Mouse (Mus musculus): Measurements from ENCODE around the gene Lpin3. TPM values are rescaled to one million over a fixed set of nuclear protein-coding genes. Genes with fewer than 3 reads are reported as not detected.

The Lpin3 gene
- polyA plus RNA-seq, 1 experiment from 2014 or later: 1.0 TPM

GRCm38 (mm10) chr2:160872395-160872794 is 8.1 kb upstream of the Lpin3 start:
- Histone ChIP-seq H3K4me1 (peaks cover 16% of the 10 kb centered on the region), H3K27ac (peak overlapping the region; percentile 93), H3K27me3 (ENCODE audit: poor library complexity, severe bottlenecking) (no peaks in the 10 kb centered on the region), H3K36me3 (replicated peaks) (no peaks in the 10 kb centered on the region), H3K9me3 (peaks cover 3% of the 10 kb centered on the region; the same call in 1 of the 2 replicates), H3K4me3 (peak overlapping the region; percentile 91)
- under 1% methylated on average over 45 of the region's 47 CpGs for WGBS
- DNase-seq (ENCODE audit: extremely low spot score, low spot score): peak; percentile 69

- 1% methylated on average over 46 of the region's 48 CpGs for WGBS
- peak within 1 kb of the TSS; percentile 93 for H3K27ac ChIP-seq
- H3K27me3 ChIP-seq (ENCODE audit: poor library complexity, severe bottlenecking): no peaks in the 10 kb centered on the region
- peak within 1 kb of the TSS; percentile 91 for H3K4me3 ChIP-seq
- DNase-seq (ENCODE audit: extremely low spot score, low spot score): peak; percentile 97
- no peaks in the 10 kb centered on the region for H3K36me3 ChIP-seq (replicated peaks)
- peaks cover 3% of the 10 kb centered on the region; the same call in 1 of the 2 replicates for H3K9me3 ChIP-seq
- H3K4me1 ChIP-seq: peaks cover 16% of the 10 kb centered on the region
Measured at GRCm38 (mm10) chr2:160872890-160873382, 7.5 kb upstream of the Lpin3 start, which contains the start of gene Zhx3. Gene Zhx3, minus strand, starts transcription at chr2:160872998.

- Histone ChIP-seq H3K36me3 (replicated peaks) (no peaks in the 10 kb centered on the region), H3K9me3 (peaks cover 3% of the 10 kb centered on the region; the same call in 1 of the 2 replicates)
- 82% methylated on average over 5 of the region's 5 CpGs for WGBS
Measured at GRCm38 (mm10) chr2:160874231-160874877, 6.1 kb upstream of the Lpin3 start.

GRCm38 (mm10) chr2:160876115-160876514 is 4.4 kb upstream of the Lpin3 start:
- WGBS: 79% methylated on average over 4 of the region's 4 CpGs

More at GRCm38 (mm10) chr2:160874231-160874877, 6.1 kb upstream of the Lpin3 start:
- no peak for DNase-seq (ENCODE audit: extremely low spot score, low spot score)
- Histone ChIP-seq H3K27ac (no peak overlapping the region), H3K27me3 (ENCODE audit: poor library complexity, severe bottlenecking) (no peaks in the 10 kb centered on the region), H3K4me3 (no peak overlapping the region), H3K4me1 (peaks cover 16% of the 10 kb centered on the region)

GRCm38 (mm10) chr2:160881462-160882101 is 1.1 kb downstream of the Lpin3 start:
- H3K9me3 ChIP-seq: no peaks in the 10 kb centered on the region; the same call in 1 of the 2 replicates
- no peaks in the 10 kb centered on the region for H3K36me3 ChIP-seq (replicated peaks)
- H3K4me1 ChIP-seq: no peaks in the 10 kb centered on the region
- WGBS: 59% methylated on average over 6 of the region's 6 CpGs
- no peak overlapping the region for H3K4me3 ChIP-seq
- no peaks in the 10 kb centered on the region for H3K27me3 ChIP-seq (ENCODE audit: poor library complexity, severe bottlenecking)
- no peak for DNase-seq (ENCODE audit: extremely low spot score, low spot score)
- H3K27ac ChIP-seq: no peak overlapping the region

More at GRCm38 (mm10) chr2:160876115-160876514, 4.4 kb upstream of the Lpin3 start:
- Histone ChIP-seq H3K4me1 (peaks cover 16% of the 10 kb centered on the region), H3K4me3 (no peak overlapping the region), H3K36me3 (replicated peaks) (no peaks in the 10 kb centered on the region), H3K27me3 (ENCODE audit: poor library complexity, severe bottlenecking) (no peaks in the 10 kb centered on the region), H3K27ac (no peak overlapping the region), H3K9me3 (peaks cover 3% of the 10 kb centered on the region; the same call in 1 of the 2 replicates)
- no peak for DNase-seq (ENCODE audit: extremely low spot score, low spot score)

GRCm38 (mm10) chr2:160882436-160882835 is 2.0 kb downstream of the Lpin3 start:
- Histone ChIP-seq H3K4me1 (peaks cover 4% of the 10 kb centered on the region), H3K4me3 (no peak overlapping the region), H3K27me3 (ENCODE audit: poor library complexity, severe bottlenecking) (peaks cover under 1% of the 10 kb centered on the region; the same call in 1 of the 2 replicates), H3K9me3 (no peaks in the 10 kb centered on the region; the same call in 1 of the 2 replicates), H3K36me3 (replicated peaks) (no peaks in the 10 kb centered on the region), H3K27ac (no peak overlapping the region)
- DNase-seq (ENCODE audit: extremely low spot score, low spot score): no peak
- 80% methylated on average over 5 of the region's 5 CpGs for WGBS

- Histone ChIP-seq H3K4me3 (no peak overlapping the region), H3K27ac (no peak overlapping the region), H3K9me3 (no peaks in the 10 kb centered on the region), H3K4me1 (peaks cover 17% of the 10 kb centered on the region), H3K27me3 (ENCODE audit: poor library complexity, severe bottlenecking) (peaks cover 15% of the 10 kb centered on the region), H3K36me3 (replicated peaks) (no peaks in the 10 kb centered on the region)
- 85% methylated on average over 4 of the region's 4 CpGs for WGBS
- DNase-seq (ENCODE audit: extremely low spot score, low spot score): no peak
Measured at GRCm38 (mm10) chr2:160883912-160884311, 3.4 kb downstream of the Lpin3 start.

GRCm38 (mm10) chr2:160884830-160885229 is 4.4 kb downstream of the Lpin3 start:
- H3K27me3 ChIP-seq (ENCODE audit: poor library complexity, severe bottlenecking): peaks cover 24% of the 10 kb centered on the region
- H3K4me1 ChIP-seq: peaks cover 17% of the 10 kb centered on the region
- WGBS: 14% methylated on average over 2 of the region's 2 CpGs
- no peaks in the 10 kb centered on the region for H3K36me3 ChIP-seq (replicated peaks)
- no peak overlapping the region for H3K27ac ChIP-seq
- no peak overlapping the region for H3K4me3 ChIP-seq
- no peaks in the 10 kb centered on the region for H3K9me3 ChIP-seq
- DNase-seq (ENCODE audit: extremely low spot score, low spot score): peak; percentile 56

- Histone ChIP-seq H3K4me3 (no peak overlapping the region), H3K4me1 (peaks cover 17% of the 10 kb centered on the region), H3K36me3 (replicated peaks) (no peaks in the 10 kb centered on the region), H3K27ac (no peak overlapping the region), H3K9me3 (no peaks in the 10 kb centered on the region), H3K27me3 (ENCODE audit: poor library complexity, severe bottlenecking) (peaks cover 28% of the 10 kb centered on the region)
- 72% methylated on average over 3 of the region's 3 CpGs for WGBS
- DNase-seq (ENCODE audit: extremely low spot score, low spot score): no peak
Measured at GRCm38 (mm10) chr2:160886221-160886620, 5.8 kb downstream of the Lpin3 start.

- peak; percentile 84 for DNase-seq (ENCODE audit: extremely low spot score, low spot score)
- WGBS: 2% methylated on average over 11 of the region's 11 CpGs
- no peak overlapping the region for H3K27ac ChIP-seq
- no peaks in the 10 kb centered on the region for H3K9me3 ChIP-seq
- peaks cover 28% of the 10 kb centered on the region for H3K27me3 ChIP-seq (ENCODE audit: poor library complexity, severe bottlenecking)
- no peaks in the 10 kb centered on the region for H3K36me3 ChIP-seq (replicated peaks)
- H3K4me1 ChIP-seq: peaks cover 17% of the 10 kb centered on the region
- peak overlapping the region; percentile 55 for H3K4me3 ChIP-seq
Measured at GRCm38 (mm10) chr2:160887284-160887683, 6.8 kb downstream of the Lpin3 start.

GRCm38 (mm10) chr2:160887859-160888258 is 7.4 kb downstream of the Lpin3 start:
- Histone ChIP-seq H3K27ac (no peak overlapping the region), H3K9me3 (no peaks in the 10 kb centered on the region), H3K4me3 (peak overlapping the region; percentile 55), H3K4me1 (peaks cover 17% of the 10 kb centered on the region), H3K27me3 (ENCODE audit: poor library complexity, severe bottlenecking) (peaks cover 28% of the 10 kb centered on the region), H3K36me3 (replicated peaks) (no peaks in the 10 kb centered on the region)
- WGBS: under 1% methylated on average over 26 of the region's 26 CpGs
- DNase-seq (ENCODE audit: extremely low spot score, low spot score): peak; percentile 34

GRCm38 (mm10) chr2:160891045-160891444 is 10.6 kb downstream of the Lpin3 start:
- 84% methylated on average over 5 of the region's 5 CpGs for WGBS
- H3K4me3 ChIP-seq: no peak overlapping the region
- DNase-seq (ENCODE audit: extremely low spot score, low spot score): no peak
- peaks cover 28% of the 10 kb centered on the region for H3K27me3 ChIP-seq (ENCODE audit: poor library complexity, severe bottlenecking)
- H3K9me3 ChIP-seq: no peaks in the 10 kb centered on the region
- H3K4me1 ChIP-seq: peaks cover 17% of the 10 kb centered on the region
- no peak overlapping the region for H3K27ac ChIP-seq
- no peaks in the 10 kb centered on the region for H3K36me3 ChIP-seq (replicated peaks)

- Histone ChIP-seq H3K4me1 (peaks cover 17% of the 10 kb centered on the region), H3K9me3 (no peaks in the 10 kb centered on the region), H3K4me3 (no peak overlapping the region), H3K27ac (no peak overlapping the region), H3K27me3 (ENCODE audit: poor library complexity, severe bottlenecking) (peaks cover 28% of the 10 kb centered on the region), H3K36me3 (replicated peaks) (no peaks in the 10 kb centered on the region)
- DNase-seq (ENCODE audit: extremely low spot score, low spot score): no peak
- 91% methylated on average over 9 of the region's 9 CpGs for WGBS
Measured at GRCm38 (mm10) chr2:160891697-160892096, 11.2 kb downstream of the Lpin3 start.
